Mouse (Mus musculus) midbrain, embryonic 12.5 days (tissue): Measurements from ENCODE around the gene Scyl1. TPM values are rescaled to one million over a fixed set of nuclear protein-coding genes. Genes with fewer than 3 reads are reported as not detected.
A peak's percentile ranks its signal among the peaks of the same experiment; 100 is the strongest.

Source experiments
- ATAC-seq: fragments of 200-750 bp; cut with Nextera tagmentation; 2 replicates; pipeline ENCODE4 v1.8.0; 2017; ENCODE audit warnings: low read depth, moderate TSS enrichment, moderate library complexity; ENCODE audit not compliant: low FRiP score
- H3K27ac ChIP-seq: fragments of 300-500 bp; sonication (generic); replicated peaks from 2 replicates; pipeline ENCODE4 v1.5.1; 2016; ENCODE audit warnings: mild to moderate bottlenecking
- H3K27me3 ChIP-seq: fragments of 300-500 bp; sonication (generic); 2 replicates; pipeline ENCODE4 v1.6.1; 2016; ENCODE audit warnings: mild to moderate bottlenecking
- H3K36me3 ChIP-seq: fragments of 300-500 bp; sonication (generic); 2 replicates; pipeline ENCODE4 v1.6.1; 2016
- H3K4me1 ChIP-seq: fragments of 300-500 bp; sonication (generic); 2 replicates; pipeline ENCODE4 v1.6.1; 2016
- H3K4me2 ChIP-seq: fragments of 300-500 bp; sonication (generic); replicated peaks from 2 replicates; pipeline ENCODE4 v1.6.1; 2016; ENCODE audit warnings: mild to moderate bottlenecking, moderate library complexity
- H3K4me3 ChIP-seq: fragments of 300-500 bp; sonication (generic); 2 replicates; pipeline ENCODE4 v1.5.1; 2016; ENCODE audit warnings: mild to moderate bottlenecking
- H3K9ac ChIP-seq: fragments of 300-500 bp; sonication (generic); replicated peaks from 2 replicates; pipeline ENCODE4 v1.6.1; 2016; ENCODE audit warnings: mild to moderate bottlenecking, moderate library complexity
- H3K9me3 ChIP-seq: fragments of 300-500 bp; sonication (generic); 2 replicates; pipeline ENCODE4 v1.6.1; 2016; ENCODE audit warnings: mild to moderate bottlenecking
- WGBS: fragments of 180-500 bp; shearing (Covaris S2); methylation state at CpG from one replicate; pipeline ENCODE4 v1.1.7; 2016; 5-methylcytosine and 5-hydroxymethylcytosine counted together
- polyA plus RNA-seq: library from polyadenylated mRNA; unstranded; fragments of >200 nt; fragmentation: Nextera tagmentation; extraction: Ambion mirVana; gene quantifications from 2 replicates; pipeline ENCODE4 v1.2.1, GENCODE M21; 2016

Gene Scyl1
- polyA plus RNA-seq, 1 experiment from 2014 or later, result 68.4 TPM

DNA sequence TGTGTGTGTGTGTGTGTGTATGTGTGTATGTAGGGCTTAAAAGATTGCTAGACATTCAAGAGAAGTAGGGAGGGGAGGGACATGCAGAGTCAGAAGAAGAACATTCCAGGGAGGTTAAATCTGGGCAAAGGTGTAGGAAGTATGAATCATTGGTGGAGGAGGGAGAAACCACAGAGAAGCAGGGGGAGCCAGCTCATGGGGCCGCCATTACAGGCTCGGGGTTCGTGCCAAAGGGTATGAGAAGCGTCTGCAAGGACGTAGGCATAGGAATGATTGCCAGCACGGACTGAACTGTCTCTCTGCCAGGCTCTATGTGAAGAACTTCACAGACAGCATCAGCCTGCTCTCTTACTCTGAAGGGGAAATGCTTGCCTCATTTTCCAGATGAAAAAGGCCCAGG is 21.7 kb downstream of the Scyl1 start:
- H3K4me1 ChIP-seq, result peaks cover 33% of the 10 kb centered on the region
- H3K4me2 ChIP-seq, result no peak overlapping the region
- H3K27ac ChIP-seq, result no peak overlapping the region
- no peaks in the 10 kb centered on the region for H3K36me3 ChIP-seq
- WGBS, result 84% methylated on average over 6 of the region's 6 CpGs
- H3K27me3 ChIP-seq, result peaks cover 90% of the 10 kb centered on the region
- H3K9me3 ChIP-seq, result no peaks in the 10 kb centered on the region
- no peak overlapping the region for H3K4me3 ChIP-seq
- no peak for ATAC-seq
- H3K9ac ChIP-seq, result no peak overlapping the region

DNA sequence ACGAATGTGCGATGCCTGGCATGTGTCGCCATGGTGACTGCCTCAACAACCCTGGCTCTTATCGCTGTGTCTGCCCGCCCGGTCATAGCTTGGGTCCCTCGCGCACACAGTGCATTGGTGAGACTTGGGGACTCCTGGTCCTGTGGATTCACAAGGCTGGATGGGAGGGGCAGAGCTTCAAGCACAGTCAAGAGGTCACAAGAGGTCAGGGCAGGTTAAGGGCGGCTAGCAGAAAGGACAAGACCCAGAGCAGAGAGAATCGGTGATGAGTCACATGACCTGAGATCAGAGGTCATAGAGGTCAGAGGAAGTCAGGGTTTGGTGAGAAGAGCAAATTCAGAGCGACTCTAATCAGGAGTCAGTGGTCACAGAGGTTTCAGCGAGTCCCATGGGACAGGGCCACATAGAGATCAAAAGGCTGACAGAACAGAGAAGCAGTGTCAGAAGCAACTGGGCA is 24.3 kb downstream of the Scyl1 start:
- Histone ChIP-seq H3K4me1 (peaks cover 47% of the 10 kb centered on the region), H3K27me3 (peaks cover 95% of the 10 kb centered on the region), H3K4me3 (no peak overlapping the region), H3K4me2 (no peak overlapping the region), H3K36me3 (no peaks in the 10 kb centered on the region), H3K9ac (no peak overlapping the region), H3K27ac (no peak overlapping the region), H3K9me3 (no peaks in the 10 kb centered on the region)
- ATAC-seq, result no peak
- 24% methylated on average over 12 of the region's 12 CpGs for WGBS

DNA sequence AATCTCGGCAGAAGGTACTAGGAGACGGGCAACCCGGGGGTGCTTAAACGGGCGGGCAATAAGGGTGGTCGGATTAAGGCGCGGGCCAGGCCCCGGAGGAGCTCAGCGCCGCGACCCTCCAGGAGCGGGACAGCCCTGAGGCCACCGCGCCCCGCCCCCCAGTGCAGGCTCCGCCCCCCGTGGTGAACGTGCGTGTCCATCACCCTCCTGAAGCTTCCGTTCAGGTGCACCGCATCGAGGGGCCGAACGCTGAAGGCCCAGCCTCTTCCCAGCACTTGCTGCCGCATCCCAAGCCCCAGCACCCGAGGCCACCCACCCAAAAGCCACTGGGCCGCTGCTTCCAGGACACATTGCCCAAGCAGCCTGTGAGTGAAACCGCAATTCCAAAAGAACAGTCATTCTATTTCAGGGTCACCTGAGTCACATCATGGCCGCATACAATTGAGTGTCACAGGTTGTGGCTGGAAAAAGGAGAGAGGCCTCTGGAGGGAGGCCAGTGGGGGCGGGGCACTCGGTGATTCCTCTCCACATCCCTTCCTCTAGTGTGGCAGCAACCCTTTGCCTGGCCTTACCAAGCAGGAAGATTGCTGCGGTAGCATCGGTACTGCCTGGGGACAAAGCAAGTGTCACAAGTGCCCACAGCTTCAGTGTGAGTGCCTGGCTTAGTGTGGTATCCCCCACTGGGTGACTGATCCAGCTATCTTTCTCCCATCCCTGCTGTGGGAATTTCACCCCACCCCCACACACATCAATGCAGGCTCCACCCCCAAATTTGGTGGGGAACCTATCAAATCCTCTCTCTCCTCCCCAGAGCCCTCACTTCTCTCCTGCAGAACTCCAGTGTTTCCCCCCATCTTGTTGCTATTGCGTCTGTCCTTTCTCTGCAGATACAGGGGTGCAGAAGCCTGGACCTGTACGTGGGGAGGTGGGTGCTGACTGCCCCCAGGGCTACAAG is 25.2 kb downstream of the Scyl1 start:
- H3K27me3 ChIP-seq, result peaks cover 95% of the 10 kb centered on the region
- H3K36me3 ChIP-seq, result no peaks in the 10 kb centered on the region
- H3K4me2 ChIP-seq, result peak overlapping the region; percentile 53
- peak overlapping the region; percentile 29 for H3K4me3 ChIP-seq
- peak; percentile 35; the same call in 1 of the 2 replicates for ATAC-seq
- H3K27ac ChIP-seq, result no peak overlapping the region
- 4% methylated on average over 36 of the region's 36 CpGs for WGBS
- H3K4me1 ChIP-seq, result peaks cover 44% of the 10 kb centered on the region
- H3K9ac ChIP-seq, result peak overlapping the region; percentile 47
- H3K9me3 ChIP-seq, result no peaks in the 10 kb centered on the region

DNA sequence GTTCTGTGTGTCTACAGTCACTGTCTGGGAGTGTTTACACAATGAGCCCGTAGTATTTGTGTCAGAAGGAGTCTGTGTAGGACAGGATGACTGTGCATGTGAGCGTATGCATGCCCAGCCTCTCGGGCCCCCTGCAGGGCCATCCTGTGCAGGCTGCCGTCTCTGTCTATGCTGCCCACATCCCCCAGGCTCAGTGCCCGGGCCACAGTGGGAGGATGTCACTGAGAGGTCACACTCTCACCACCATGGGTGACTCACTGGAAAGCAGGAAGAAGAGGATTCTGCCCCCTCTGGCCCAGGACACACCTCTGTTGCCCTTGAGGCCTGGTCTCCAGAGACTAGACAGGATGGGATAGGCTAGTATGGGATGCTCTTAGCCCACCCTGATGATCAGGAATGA is 27.6 kb downstream of the Scyl1 start:
- Histone ChIP-seq H3K27me3 (peaks cover 96% of the 10 kb centered on the region), H3K9ac (no peak overlapping the region), H3K27ac (no peak overlapping the region), H3K4me2 (no peak overlapping the region), H3K9me3 (no peaks in the 10 kb centered on the region), H3K4me3 (no peak overlapping the region), H3K36me3 (no peaks in the 10 kb centered on the region), H3K4me1 (peaks cover 44% of the 10 kb centered on the region)
- WGBS, result 67% methylated on average over 5 of the region's 5 CpGs
- ATAC-seq, result no peak

DNA sequence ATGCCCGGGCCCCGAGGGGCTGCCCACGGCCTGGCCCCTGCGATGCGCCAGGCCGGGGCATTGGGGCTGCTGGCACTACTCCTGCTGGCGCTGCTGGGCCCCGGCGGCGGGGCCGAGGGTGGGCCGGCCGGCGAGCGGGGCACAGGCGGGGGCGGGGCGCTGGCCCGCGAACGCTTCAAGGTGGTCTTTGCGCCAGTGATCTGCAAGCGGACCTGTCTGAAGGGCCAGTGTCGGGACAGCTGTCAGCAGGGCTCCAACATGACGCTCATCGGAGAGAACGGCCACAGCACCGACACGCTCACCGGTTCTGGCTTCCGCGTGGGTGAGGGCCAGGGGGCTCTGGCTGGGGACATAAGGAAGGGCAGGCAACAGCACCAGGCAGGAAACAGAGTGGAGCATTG is 29.0 kb downstream of the Scyl1 start:
- 0 out of 2 replicates have a peak overlapping the region, but pooled peaks have one; percentile 46 for H3K27ac ChIP-seq
- no peaks in the 10 kb centered on the region for H3K9me3 ChIP-seq
- peaks cover 44% of the 10 kb centered on the region for H3K4me1 ChIP-seq
- peak; percentile 39; the same call in 1 of the 2 replicates for ATAC-seq
- peaks cover 88% of the 10 kb centered on the region for H3K27me3 ChIP-seq
- H3K9ac ChIP-seq, result peak overlapping the region; percentile 83
- H3K4me3 ChIP-seq, result peak overlapping the region; percentile 63
- WGBS, result 1% methylated on average over 28 of the region's 32 CpGs
- no peaks in the 10 kb centered on the region for H3K36me3 ChIP-seq
- peak overlapping the region; percentile 97 for H3K4me2 ChIP-seq

DNA sequence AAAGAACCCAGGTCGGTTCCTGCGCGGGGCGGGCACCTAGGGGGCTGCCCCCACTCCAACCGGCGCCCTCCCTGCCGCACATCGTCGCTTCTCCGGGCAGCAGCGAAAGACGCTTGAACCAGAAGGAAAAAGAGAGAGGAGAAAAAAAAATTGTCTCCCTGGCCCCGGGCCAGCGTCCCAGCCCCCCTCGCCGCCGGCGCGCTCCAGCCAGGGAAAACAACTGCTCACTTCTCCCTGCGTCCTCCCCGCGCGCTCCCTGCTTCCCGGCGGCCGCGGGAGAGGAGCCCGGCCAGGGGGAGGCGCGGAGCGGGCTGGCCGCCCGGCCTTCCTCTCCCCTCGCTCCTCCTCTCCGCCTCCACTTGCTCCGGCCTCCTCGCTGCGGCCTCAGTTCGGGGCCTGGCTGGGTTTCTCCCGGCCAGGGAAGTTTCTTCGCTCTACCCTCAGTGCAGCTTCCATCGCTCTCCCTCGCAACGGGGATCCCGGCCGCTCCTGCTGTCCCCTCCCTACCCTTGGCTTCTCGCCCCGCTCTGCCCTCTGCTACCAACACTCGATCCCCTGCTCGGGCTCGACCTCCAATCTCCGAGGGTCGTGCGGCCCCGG is 29.5 kb downstream of the Scyl1 start:
- H3K4me1 ChIP-seq, result peaks cover 42% of the 10 kb centered on the region
- H3K4me3 ChIP-seq, result peak overlapping the region; percentile 63
- H3K27me3 ChIP-seq, result peaks cover 83% of the 10 kb centered on the region
- peak; percentile 70 for ATAC-seq
- no peaks in the 10 kb centered on the region for H3K36me3 ChIP-seq
- WGBS, result 1% methylated on average over 38 of the region's 55 CpGs
- H3K9me3 ChIP-seq, result no peaks in the 10 kb centered on the region
- peak overlapping the region; percentile 97 for H3K4me2 ChIP-seq
- H3K9ac ChIP-seq, result peak overlapping the region; percentile 83
- peak overlapping the region; percentile 46; the same call in 1 of the 2 replicates for H3K27ac ChIP-seq

DNA sequence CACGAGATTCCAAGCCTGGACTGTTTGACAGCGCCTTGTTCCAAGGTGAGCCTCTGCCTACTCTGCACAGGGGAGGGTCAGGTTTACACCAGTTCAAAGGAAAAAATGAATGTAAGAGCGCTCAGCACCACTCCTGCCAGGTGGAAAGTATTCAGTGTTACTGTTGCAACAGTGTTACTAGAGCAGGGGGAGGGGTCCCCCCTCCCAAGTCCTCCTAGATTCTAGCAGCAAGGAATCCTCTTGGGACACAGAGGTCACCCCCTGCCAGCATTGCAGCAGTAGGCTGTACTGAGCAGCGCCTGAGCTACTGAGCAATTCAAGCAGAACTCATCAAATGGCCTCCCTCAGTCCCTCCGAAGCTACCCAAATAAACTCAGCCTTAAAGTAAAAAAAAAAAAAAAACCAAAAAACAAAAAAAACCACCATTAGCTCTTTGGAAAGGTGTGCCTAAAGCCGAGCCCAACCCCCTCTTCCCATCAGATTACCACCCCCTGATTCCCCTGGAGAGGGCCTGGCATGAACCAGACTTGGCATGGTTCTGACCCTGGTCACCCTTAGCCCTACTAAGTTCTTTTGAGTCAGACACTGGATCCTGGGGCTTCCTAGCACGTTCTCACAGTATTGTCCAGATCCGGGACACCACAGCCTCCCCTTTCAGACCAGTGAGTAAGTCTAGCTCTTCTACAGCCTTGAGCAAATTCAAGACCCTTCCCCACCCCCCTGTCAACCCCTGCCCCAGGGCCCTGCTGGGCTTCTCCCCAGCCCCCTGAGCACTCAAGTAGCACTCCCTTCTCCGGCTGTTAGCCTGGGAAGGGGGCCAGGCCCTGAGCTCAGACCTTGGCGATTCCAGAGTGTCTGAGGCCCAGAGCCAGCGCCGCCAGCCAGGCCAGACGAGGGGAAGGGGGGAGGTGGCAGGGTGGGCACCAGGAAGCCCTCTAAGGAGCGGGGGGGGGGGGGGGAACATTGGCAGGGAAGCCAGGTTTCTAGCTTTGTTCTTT is 30.6 kb downstream of the Scyl1 start, which contains the start of gene Ltbp3:
Gene Ltbp3, plus strand, starts transcription at position 585 of the 998 bp plus-strand sequence.
- peak within 1 kb of the TSS; percentile 97 for H3K4me2 ChIP-seq
- no peaks in the 10 kb centered on the region for H3K9me3 ChIP-seq
- WGBS, result 16% methylated on average over 10 of the region's 14 CpGs
- H3K4me1 ChIP-seq, result peaks cover 31% of the 10 kb centered on the region
- H3K27ac ChIP-seq, result peak within 1 kb of the TSS; percentile 46
- H3K27me3 ChIP-seq, result peaks cover 77% of the 10 kb centered on the region
- H3K4me3 ChIP-seq, result peak within 1 kb of the TSS; percentile 63
- no peak for ATAC-seq
- no peaks in the 10 kb centered on the region for H3K36me3 ChIP-seq
- peak within 1 kb of the TSS; percentile 83 for H3K9ac ChIP-seq

DNA sequence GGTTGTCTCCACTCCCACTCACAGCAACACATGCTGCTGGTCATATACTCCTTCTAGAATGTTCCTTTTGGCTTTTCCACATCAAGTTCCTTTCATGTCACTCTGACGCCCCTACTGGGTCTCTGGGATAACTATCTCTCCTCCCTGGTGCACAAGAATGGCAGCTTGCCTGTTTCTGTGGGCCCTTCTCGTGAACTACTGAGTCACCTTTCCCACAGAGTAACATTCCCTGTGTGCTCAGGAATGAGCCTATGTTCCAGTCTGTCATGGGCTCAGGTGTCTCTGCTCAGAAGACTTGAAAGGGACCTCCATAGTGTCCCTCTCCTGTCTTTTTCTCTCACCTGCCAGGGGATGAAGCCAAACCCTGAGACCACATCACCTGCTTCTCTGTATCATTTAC is 31.8 kb downstream of the Scyl1 start:
- no peaks in the 10 kb centered on the region for H3K36me3 ChIP-seq
- no peak overlapping the region for H3K4me2 ChIP-seq
- no peaks in the 10 kb centered on the region for H3K9me3 ChIP-seq
- no peak overlapping the region for H3K27ac ChIP-seq
- H3K9ac ChIP-seq, result no peak overlapping the region
- no peak for ATAC-seq
- 51% methylated on average over 2 of the region's 2 CpGs for WGBS
- H3K27me3 ChIP-seq, result peaks cover 65% of the 10 kb centered on the region
- no peak overlapping the region for H3K4me3 ChIP-seq
- peaks cover 25% of the 10 kb centered on the region for H3K4me1 ChIP-seq

DNA sequence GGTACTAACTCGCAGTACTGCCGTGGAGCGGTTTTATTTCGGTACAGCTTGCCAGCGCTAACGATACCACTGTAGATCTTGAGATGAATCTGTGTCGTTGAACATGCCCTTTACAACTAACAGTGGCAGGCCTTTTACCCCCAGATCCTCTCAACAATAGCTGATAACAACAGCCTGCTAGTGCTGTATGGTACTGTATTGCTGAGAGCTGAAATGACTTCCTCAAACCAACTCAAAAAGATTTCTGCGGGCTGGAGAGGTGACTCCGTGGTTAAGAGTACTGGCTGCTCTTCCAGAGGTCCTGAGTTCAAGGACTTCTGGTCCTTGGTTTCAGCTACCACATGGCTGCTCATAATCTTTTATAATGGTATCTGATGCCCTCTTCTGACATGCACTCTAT is 36.9 kb downstream of the Scyl1 start:
- H3K36me3 ChIP-seq, result no peaks in the 10 kb centered on the region
- ATAC-seq, result no peak
- WGBS, result 84% methylated on average over 9 of the region's 9 CpGs
- no peak overlapping the region for H3K4me2 ChIP-seq
- peaks cover 22% of the 10 kb centered on the region for H3K4me1 ChIP-seq
- H3K9me3 ChIP-seq, result no peaks in the 10 kb centered on the region
- peaks cover 22% of the 10 kb centered on the region for H3K27me3 ChIP-seq
- no peak overlapping the region for H3K9ac ChIP-seq
- no peak overlapping the region for H3K27ac ChIP-seq
- H3K4me3 ChIP-seq, result no peak overlapping the region

DNA sequence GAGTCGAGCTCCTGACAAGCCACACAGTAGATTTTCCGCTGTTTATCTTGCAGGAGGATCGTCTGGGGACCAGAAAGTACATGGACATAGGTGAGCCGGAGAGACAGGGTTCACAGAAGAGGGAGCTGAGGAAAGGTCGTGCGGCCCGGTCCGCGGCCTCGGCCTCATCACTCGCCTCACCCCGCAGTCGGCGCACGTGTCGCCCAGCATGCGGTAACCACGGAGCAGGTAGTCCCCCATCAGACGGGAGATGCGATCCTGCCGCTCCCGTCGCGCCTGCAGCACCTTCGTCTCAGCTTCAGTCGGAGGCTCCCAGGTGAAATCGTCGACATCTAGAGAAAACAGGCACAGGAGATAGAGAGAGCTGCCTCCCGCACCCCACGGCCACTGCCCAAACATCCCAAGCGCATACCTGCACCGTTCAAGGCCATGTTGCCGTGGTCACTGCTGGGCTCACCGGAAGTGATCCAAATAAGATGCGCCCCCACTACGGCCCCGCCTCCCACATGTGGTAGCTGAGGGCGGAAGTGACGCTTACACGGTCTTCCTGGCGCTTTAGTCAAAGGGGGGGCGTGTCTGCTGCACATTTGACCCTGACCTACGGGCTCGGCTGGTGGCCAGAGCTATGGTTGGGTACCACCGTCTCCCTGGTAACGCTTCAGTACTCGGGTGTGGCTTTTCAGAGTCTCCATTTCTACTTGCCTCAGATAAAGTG is 39.8 kb downstream of the Scyl1 start:
- 0 out of 2 replicates have a peak overlapping the region, but pooled peaks have one; percentile 46 for H3K27ac ChIP-seq

More for the DNA sequence above, 39.8 kb downstream of the Scyl1 start:
- Histone ChIP-seq H3K9me3 (no peaks in the 10 kb centered on the region), H3K36me3 (no peaks in the 10 kb centered on the region), H3K4me3 (peak overlapping the region; percentile 99), H3K27me3 (peaks cover 17% of the 10 kb centered on the region; the same call in 1 of the 2 replicates), H3K4me2 (peak overlapping the region; percentile 99), H3K9ac (peak overlapping the region; percentile 72), H3K4me1 (peaks cover 45% of the 10 kb centered on the region)
- under 1% methylated on average over 47 of the region's 47 CpGs for WGBS
- ATAC-seq, result peak; percentile 84
